Mouse (Mus musculus) thymus, adult 2 months (tissue): ENCODE data around the gene Htra3.

Experiments used
- CTCF ChIP-seq: fragments of 200-500 bp; IDR thresholded peaks from 2 replicates; pipeline ENCODE4 v1.5.1; 2012; ENCODE audit warnings: mild to moderate bottlenecking, control low read depth, low read length, moderate library complexity, borderline replicate concordance; ENCODE audit not compliant: control insufficient read depth, poor library complexity, insufficient read depth; ENCODE audit errors: extremely low read depth
- POLR2A ChIP-seq: fragments of 200-500 bp; IDR thresholded peaks from 2 replicates; pipeline ENCODE4 v1.6.1; 2012; ENCODE audit warnings: mild to moderate bottlenecking, low read length, control low read depth, moderate library complexity; ENCODE audit not compliant: control insufficient read depth, poor library complexity, insufficient read depth; ENCODE audit errors: extremely low read depth

DNA sequence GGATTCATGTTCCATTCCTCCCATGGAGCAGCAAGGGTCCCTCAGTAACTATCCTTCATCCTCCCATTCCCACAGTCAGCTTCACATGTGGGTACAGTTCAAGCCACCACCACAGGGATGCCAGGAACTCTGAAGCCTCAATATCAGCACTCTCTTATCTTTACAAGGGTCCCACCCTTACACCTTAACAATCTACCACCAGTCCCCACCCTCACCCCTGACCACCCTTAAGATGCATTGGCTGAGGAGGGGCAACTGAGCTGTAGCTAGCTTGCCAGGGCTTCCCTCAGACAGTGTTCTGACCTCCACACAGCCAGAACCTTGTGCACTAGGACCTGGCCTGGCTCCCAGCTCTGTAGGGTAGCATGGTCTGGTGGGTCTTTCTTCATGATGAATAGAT is 39.8 kb upstream of the Htra3 start:
- TF ChIP-seq CTCF (no peak), POLR2A (no peak)
